Mouse (Mus musculus) myocyte (in vitro differentiated cells): ENCODE measurements at regions not wholly inside any gene's neighbourhood (a gene's known extent, or its start where the extent isn't known, plus 50 kb on each side); places are given as distances from the start of the nearest gene placed in this dataset.

Experiments used
- H3K27me3 ChIP-seq: one replicate; pipeline ENCODE4 v1.6.1; 2011; ENCODE audit not compliant: control insufficient read depth, insufficient read depth, insufficient read length
- H3K36me3 ChIP-seq: one replicate; pipeline ENCODE4 v1.6.1; 2011; ENCODE audit not compliant: control insufficient read depth, insufficient read depth
- H3K4me2 ChIP-seq: one replicate; pipeline ENCODE4 v1.6.1; 2011; ENCODE audit warnings: low read depth, control low read depth
- H3K4me3 ChIP-seq: one replicate; pipeline ENCODE4 v1.5.1; 2011; ENCODE audit warnings: mild to moderate bottlenecking, control low read depth, moderate library complexity
- H3K79me2 ChIP-seq: one replicate; pipeline ENCODE4 v1.6.1; 2011; ENCODE audit not compliant: control insufficient read depth, insufficient read depth
- H3ac ChIP-seq: one replicate; pipeline ENCODE4 v1.6.1; 2011; ENCODE audit not compliant: control insufficient read depth, insufficient read length
- CEBPB ChIP-seq: IDR thresholded peaks from 2 replicates; pipeline ENCODE4 v1.6.1; 2011; ENCODE audit warnings: mild to moderate bottlenecking, moderate library complexity; ENCODE audit not compliant: poor library complexity, insufficient read depth, severe bottlenecking
- E2F4 ChIP-seq: IDR thresholded peaks from one replicate; pipeline ENCODE4 v1.6.1; 2011; ENCODE audit warnings: mild to moderate bottlenecking, control low read depth, moderate library complexity; ENCODE audit not compliant: insufficient read depth
- MAX ChIP-seq: IDR thresholded peaks from one replicate; pipeline ENCODE4 v1.6.1; 2011; ENCODE audit warnings: low read depth, mild to moderate bottlenecking, control low read depth
- MYOD1 ChIP-seq, 3 experiments: IDR thresholded peaks; one replicate each; pipeline ENCODE4 v1.6.1; 2011; ENCODE audit warnings: control low read depth in 2 of 3, low read depth in 2 of 3, mild to moderate bottlenecking in 2 of 3, moderate library complexity in 1 of 3; ENCODE audit not compliant: insufficient read length in 2 of 3, control insufficient read depth in 1 of 3
- MYOG ChIP-seq, 3 experiments: IDR thresholded peaks; one replicate each; pipeline ENCODE4 v1.6.1; 2011; ENCODE audit warnings: control low read depth in 2 of 3, low read depth in 2 of 3, mild to moderate bottlenecking in 2 of 3; ENCODE audit not compliant: insufficient read length in 2 of 3, control insufficient read depth in 1 of 3, insufficient read depth in 1 of 3
- POLR2A ChIP-seq: IDR thresholded peaks from one replicate; pipeline ENCODE4 v1.6.1; 2011; ENCODE audit warnings: low read depth, mild to moderate bottlenecking, control low read depth, moderate library complexity; ENCODE audit not compliant: insufficient read length
- POLR2AphosphoS2 ChIP-seq: IDR thresholded peaks from one replicate; pipeline ENCODE4 v1.6.1; 2011; ENCODE audit warnings: low read depth, control low read depth; ENCODE audit not compliant: insufficient read length
- REST ChIP-seq: IDR thresholded peaks from one replicate; pipeline ENCODE4 v1.6.1; 2011; ENCODE audit warnings: mild to moderate bottlenecking, control low read depth, moderate library complexity; ENCODE audit not compliant: insufficient read depth, insufficient read length
- SRF ChIP-seq: IDR thresholded peaks from one replicate; pipeline ENCODE4 v1.6.1; 2011; ENCODE audit warnings: low read depth; ENCODE audit not compliant: control insufficient read depth, insufficient read length
- TCF12 ChIP-seq: IDR thresholded peaks from one replicate; pipeline ENCODE4 v1.6.1; 2011; ENCODE audit warnings: mild to moderate bottlenecking, control low read depth; ENCODE audit not compliant: poor library complexity, insufficient read depth, severe bottlenecking
- TCF3 ChIP-seq: IDR thresholded peaks from one replicate; pipeline ENCODE4 v1.6.1; 2011; ENCODE audit warnings: low read depth, control low read depth; ENCODE audit not compliant: insufficient read length
- USF1 ChIP-seq: IDR thresholded peaks from one replicate; pipeline ENCODE4 v1.6.1; 2011; ENCODE audit warnings: low read depth, mild to moderate bottlenecking, control low read depth, moderate library complexity

GRCm38 (mm10) chr9:51654645-51655044 lies 110.5 kb upstream of the Arhgap20 start:
- H3K4me2 ChIP-seq = no peak overlapping the region
- H3K27me3 ChIP-seq = no peaks in the 10 kb centered on the region
- no peaks in the 10 kb centered on the region for H3K79me2 ChIP-seq
- no peaks in the 10 kb centered on the region for H3K36me3 ChIP-seq
- TF ChIP-seq POLR2A (no peak), SRF (no peak), MYOD1 (IDR thresholded peaks at IDR 0.05; ENCODE audit: control insufficient read depth in 1 of 3, insufficient read length in 2 of 3, low read depth in 2 of 3) (no peak), REST (no peak), E2F4 (no peak), MAX (no peak)
- H3K4me3 ChIP-seq = no peak overlapping the region
- no peak overlapping the region for H3ac ChIP-seq

GRCm38 (mm10) chr9:51657796-51658195 lies 107.3 kb upstream of the Arhgap20 start:
- H3K27me3 ChIP-seq = no peaks in the 10 kb centered on the region
- H3K36me3 ChIP-seq = no peaks in the 10 kb centered on the region
- H3K79me2 ChIP-seq = no peaks in the 10 kb centered on the region
- no peak overlapping the region for H3ac ChIP-seq
- TF ChIP-seq E2F4 = no peak
- H3K4me3 ChIP-seq = no peak overlapping the region
- no peak overlapping the region for H3K4me2 ChIP-seq

- H3K36me3 ChIP-seq = no peaks in the 10 kb centered on the region
- H3ac ChIP-seq = no peak overlapping the region
- H3K79me2 ChIP-seq = no peaks in the 10 kb centered on the region
- H3K4me3 ChIP-seq = no peak overlapping the region
- no peaks in the 10 kb centered on the region for H3K27me3 ChIP-seq
- TF ChIP-seq MAX = no peak
- TF ChIP-seq REST = no peak
- TF ChIP-seq MYOG (IDR thresholded peaks at IDR 0.05; ENCODE audit: control insufficient read depth in 1 of 3, insufficient read depth in 1 of 3, insufficient read length in 2 of 3, low read depth in 2 of 3) = no peak
- TF ChIP-seq POLR2A = no peak
- TF ChIP-seq POLR2AphosphoS2 = no peak
- no peak for TF ChIP-seq TCF3
- no peak for TF ChIP-seq CEBPB
- no peak for TF ChIP-seq E2F4
- no peak for TF ChIP-seq TCF12
- no peak for TF ChIP-seq MYOD1 (IDR thresholded peaks at IDR 0.05; ENCODE audit: control insufficient read depth in 1 of 3, insufficient read length in 2 of 3, low read depth in 2 of 3)
- no peak for TF ChIP-seq USF1
- no peak for TF ChIP-seq SRF
- no peak overlapping the region for H3K4me2 ChIP-seq
Measured at GRCm38 (mm10) chr9:51660908-51661874, 103.9 kb upstream of the Arhgap20 start.

GRCm38 (mm10) chr9:51661911-51662310 lies 103.2 kb upstream of the Arhgap20 start:
- H3K79me2 ChIP-seq = no peaks in the 10 kb centered on the region
- no peak for TF ChIP-seq MAX
- TF ChIP-seq POLR2A = no peak
- TF ChIP-seq USF1 = no peak
- TF ChIP-seq MYOG (IDR thresholded peaks at IDR 0.05; ENCODE audit: control insufficient read depth in 1 of 3, insufficient read depth in 1 of 3, insufficient read length in 2 of 3, low read depth in 2 of 3) = no peak
- TF ChIP-seq MYOD1 (IDR thresholded peaks at IDR 0.05; ENCODE audit: control insufficient read depth in 1 of 3, insufficient read length in 2 of 3, low read depth in 2 of 3) = no peak
- no peak for TF ChIP-seq CEBPB
- TF ChIP-seq REST = no peak
- no peak for TF ChIP-seq POLR2AphosphoS2
- TF ChIP-seq SRF = no peak
- no peak for TF ChIP-seq TCF12
- TF ChIP-seq TCF3 = no peak
- no peak for TF ChIP-seq E2F4

GRCm38 (mm10) chr9:51664353-51664752 lies 100.8 kb upstream of the Arhgap20 start:
- Histone ChIP-seq H3K4me3 (no peak overlapping the region), H3ac (no peak overlapping the region), H3K4me2 (no peak overlapping the region), H3K27me3 (no peaks in the 10 kb centered on the region), H3K36me3 (no peaks in the 10 kb centered on the region), H3K79me2 (no peaks in the 10 kb centered on the region)
- TF ChIP-seq SRF (no peak), POLR2A (no peak), TCF3 (no peak), MYOD1 (IDR thresholded peaks at IDR 0.05; ENCODE audit: control insufficient read depth in 1 of 3, insufficient read length in 2 of 3, low read depth in 2 of 3) (no peak), REST (no peak), TCF12 (no peak)

More at GRCm38 (mm10) chr9:51661911-51662310, 103.2 kb upstream of the Arhgap20 start:
- Histone ChIP-seq H3K4me2 (no peak overlapping the region), H3ac (no peak overlapping the region), H3K36me3 (no peaks in the 10 kb centered on the region), H3K4me3 (no peak overlapping the region), H3K27me3 (no peaks in the 10 kb centered on the region)
